Mouse (Mus musculus) midbrain, embryonic 12.5 days (tissue): ENCODE data around the gene Setd3. TPM values are rescaled to one million over a fixed set of nuclear protein-coding genes. Genes with fewer than 3 reads are reported as not detected.

Experiments
- ATAC-seq: fragments of 200-750 bp; cut with Nextera tagmentation; 2 replicates; pipeline ENCODE4 v1.8.0; 2017; ENCODE audit warnings: low read depth, moderate TSS enrichment, moderate library complexity; ENCODE audit not compliant: low FRiP score
- H3K27ac ChIP-seq: fragments of 300-500 bp; sonication (generic); replicated peaks from 2 replicates; pipeline ENCODE4 v1.5.1; 2016; ENCODE audit warnings: mild to moderate bottlenecking
- H3K27me3 ChIP-seq: fragments of 300-500 bp; sonication (generic); 2 replicates; pipeline ENCODE4 v1.6.1; 2016; ENCODE audit warnings: mild to moderate bottlenecking
- H3K36me3 ChIP-seq: fragments of 300-500 bp; sonication (generic); 2 replicates; pipeline ENCODE4 v1.6.1; 2016
- H3K4me1 ChIP-seq: fragments of 300-500 bp; sonication (generic); 2 replicates; pipeline ENCODE4 v1.6.1; 2016
- H3K4me2 ChIP-seq: fragments of 300-500 bp; sonication (generic); replicated peaks from 2 replicates; pipeline ENCODE4 v1.6.1; 2016; ENCODE audit warnings: mild to moderate bottlenecking, moderate library complexity
- H3K4me3 ChIP-seq: fragments of 300-500 bp; sonication (generic); 2 replicates; pipeline ENCODE4 v1.5.1; 2016; ENCODE audit warnings: mild to moderate bottlenecking
- H3K9ac ChIP-seq: fragments of 300-500 bp; sonication (generic); replicated peaks from 2 replicates; pipeline ENCODE4 v1.6.1; 2016; ENCODE audit warnings: mild to moderate bottlenecking, moderate library complexity
- H3K9me3 ChIP-seq: fragments of 300-500 bp; sonication (generic); 2 replicates; pipeline ENCODE4 v1.6.1; 2016; ENCODE audit warnings: mild to moderate bottlenecking
- WGBS: fragments of 180-500 bp; shearing (Covaris S2); methylation state at CpG from one replicate; pipeline ENCODE4 v1.1.7; 2016; 5-methylcytosine and 5-hydroxymethylcytosine counted together
- polyA plus RNA-seq: library from polyadenylated mRNA; unstranded; fragments of >200 nt; fragmentation: Nextera tagmentation; extraction: Ambion mirVana; gene quantifications from 2 replicates; pipeline ENCODE4 v1.2.1, GENCODE M21; 2016

The Setd3 gene
- polyA plus RNA-seq, 1 experiment from 2014 or later: 97.7 TPM

DNA sequence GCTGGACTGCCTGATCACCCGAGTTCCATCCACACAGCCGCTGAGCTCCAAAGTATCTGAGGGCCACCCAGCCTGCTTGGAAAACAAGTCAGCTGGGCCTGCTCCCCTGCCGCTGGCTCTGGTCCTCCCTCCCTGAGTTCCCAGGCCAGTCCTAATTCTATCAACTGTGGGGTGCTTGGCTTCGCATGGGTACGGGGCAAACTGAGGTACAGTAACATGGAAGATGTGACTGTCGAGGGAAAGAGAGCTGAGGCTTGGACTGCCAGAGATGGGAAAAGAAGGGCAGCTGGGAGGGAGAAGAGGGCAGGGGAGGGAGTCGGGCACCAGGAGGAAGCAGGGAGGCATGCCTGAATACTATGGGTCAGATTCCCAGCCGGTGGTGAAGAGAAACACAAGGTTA lies 78.9 kb downstream of the Setd3 start:
- H3K4me2 ChIP-seq: no peak overlapping the region
- no peak overlapping the region for H3K27ac ChIP-seq
- H3K4me1 ChIP-seq: no peaks in the 10 kb centered on the region
- H3K36me3 ChIP-seq: peaks cover 2% of the 10 kb centered on the region; the same call in 1 of the 2 replicates
- no peak for ATAC-seq
- H3K9me3 ChIP-seq: no peaks in the 10 kb centered on the region
- no peak overlapping the region for H3K9ac ChIP-seq
- WGBS: 81% methylated on average over 8 of the region's 8 CpGs
- no peak overlapping the region for H3K4me3 ChIP-seq
- no peaks in the 10 kb centered on the region for H3K27me3 ChIP-seq

DNA sequence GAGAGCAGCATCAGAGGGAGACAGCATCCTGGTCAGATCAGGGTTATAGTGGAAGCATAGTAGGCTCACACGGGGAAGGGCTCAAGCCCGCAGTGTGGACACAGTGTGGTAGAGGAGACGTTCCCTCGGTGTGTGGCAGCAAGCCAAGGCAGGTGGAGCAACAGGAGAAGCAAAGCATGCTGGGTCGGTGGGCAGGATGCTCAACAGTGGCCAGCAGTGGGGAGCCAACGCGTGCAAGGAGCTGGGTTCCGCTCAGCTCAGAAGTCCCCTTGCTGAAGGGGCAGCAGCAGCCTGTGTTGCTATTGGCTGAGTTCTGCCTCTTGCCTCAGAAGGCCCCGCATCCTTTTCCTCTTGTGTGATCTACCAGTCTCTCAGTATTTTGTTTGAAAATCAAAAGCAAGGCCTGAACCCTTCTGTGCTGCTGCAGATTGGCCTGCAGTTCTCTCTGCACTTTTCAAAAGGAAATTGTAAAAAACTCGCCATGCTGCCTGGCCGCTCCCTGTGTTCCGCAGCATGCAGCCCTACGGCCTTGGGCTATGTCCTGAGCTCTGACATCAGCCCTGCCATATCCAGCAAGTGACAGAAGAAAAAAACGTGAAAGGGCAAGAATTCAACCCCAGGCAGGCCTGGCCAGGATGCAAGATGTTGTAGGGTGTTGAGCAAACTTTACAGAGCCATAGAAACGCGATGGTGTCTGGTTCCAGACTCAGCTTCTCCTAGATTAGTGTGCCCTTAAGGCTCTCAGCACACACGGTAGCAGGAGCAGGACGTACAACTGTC lies 80.7 kb downstream of the Setd3 start:
- Histone ChIP-seq H3K4me1 (no peaks in the 10 kb centered on the region), H3K4me3 (no peak overlapping the region), H3K27me3 (no peaks in the 10 kb centered on the region), H3K27ac (no peak overlapping the region), H3K36me3 (no peaks in the 10 kb centered on the region), H3K4me2 (no peak overlapping the region), H3K9me3 (no peaks in the 10 kb centered on the region), H3K9ac (no peak overlapping the region)
- ATAC-seq: no peak
- 74% methylated on average over 18 of the region's 18 CpGs for WGBS

- Histone ChIP-seq H3K36me3 (no peaks in the 10 kb centered on the region), H3K27me3 (no peaks in the 10 kb centered on the region), H3K4me1 (no peaks in the 10 kb centered on the region), H3K27ac (no peak overlapping the region), H3K4me2 (no peak overlapping the region), H3K4me3 (no peak overlapping the region), H3K9ac (no peak overlapping the region), H3K9me3 (no peaks in the 10 kb centered on the region)
- 96% methylated on average over 8 of the region's 8 CpGs for WGBS
- ATAC-seq: no peak
These were observed 81.5 kb downstream of the Setd3 start for GRCm38 (mm10) chr12:108097643-108098042.

- Histone ChIP-seq H3K36me3 (no peaks in the 10 kb centered on the region), H3K4me1 (no peaks in the 10 kb centered on the region), H3K27me3 (no peaks in the 10 kb centered on the region), H3K27ac (no peak overlapping the region), H3K9ac (no peak overlapping the region), H3K9me3 (no peaks in the 10 kb centered on the region), H3K4me2 (no peak overlapping the region), H3K4me3 (no peak overlapping the region)
- WGBS: 72% methylated on average over 9 of the region's 9 CpGs
- no peak for ATAC-seq
These were observed 90.9 kb downstream of the Setd3 start for GRCm38 (mm10) chr12:108088253-108088652.

DNA sequence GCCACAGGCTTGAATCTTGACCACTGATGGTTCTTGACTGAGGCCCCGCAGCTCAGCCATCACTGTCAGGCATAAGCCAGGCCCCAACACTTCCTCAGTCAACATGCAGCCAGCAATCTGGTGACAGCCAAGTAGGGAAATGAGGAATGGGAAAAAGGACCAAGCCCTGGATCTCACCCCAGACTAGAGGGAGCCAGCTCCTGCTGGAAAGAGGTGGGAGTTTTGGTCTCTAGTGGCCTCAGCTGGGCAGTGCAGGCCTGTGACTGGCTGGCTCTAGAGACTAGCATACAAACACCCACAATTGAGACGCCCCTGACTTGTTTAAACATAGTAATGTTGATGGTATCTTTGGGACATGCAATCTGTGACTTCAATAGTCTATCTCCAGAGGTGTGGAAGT lies 91.6 kb downstream of the Setd3 start:
- WGBS: 76% methylated on average over 2 of the region's 2 CpGs
- H3K27ac ChIP-seq: no peak overlapping the region
- no peak overlapping the region for H3K4me3 ChIP-seq

DNA sequence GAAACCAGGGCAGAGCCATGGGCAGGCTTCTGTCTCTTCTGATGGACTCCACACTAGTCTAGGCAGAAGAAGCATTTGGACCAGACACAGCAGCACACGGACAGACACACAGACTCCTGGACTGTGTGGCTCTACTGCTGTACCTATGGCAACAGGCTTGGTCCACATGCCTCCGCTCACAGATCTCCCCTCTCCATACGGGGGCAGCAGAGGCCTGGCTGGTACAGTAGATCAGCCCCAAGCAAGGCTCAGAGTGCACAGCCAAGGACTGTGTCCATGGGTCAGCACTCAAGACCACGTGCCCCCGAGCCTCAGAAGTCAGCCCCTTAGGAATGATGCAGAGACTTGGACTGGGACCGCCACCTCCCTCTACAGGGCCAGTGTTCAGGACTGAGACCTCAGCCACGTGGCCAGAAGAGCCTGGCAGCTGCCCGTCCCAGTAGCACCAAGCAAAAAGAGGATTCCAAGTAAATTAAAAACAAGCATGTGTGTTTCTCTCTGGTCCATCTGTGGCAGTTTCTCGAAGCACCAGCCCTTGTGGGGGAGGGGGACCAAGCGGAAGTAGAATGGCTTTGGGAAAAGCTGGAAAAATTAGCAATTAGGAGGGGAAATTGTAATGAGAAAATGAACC lies 100.9 kb downstream of the Setd3 start:
- H3K36me3 ChIP-seq: no peaks in the 10 kb centered on the region
- no peak overlapping the region for H3K4me3 ChIP-seq
- H3K27me3 ChIP-seq: no peaks in the 10 kb centered on the region
- H3K9ac ChIP-seq: no peak overlapping the region
- ATAC-seq: no peak
- no peaks in the 10 kb centered on the region for H3K4me1 ChIP-seq
- no peak overlapping the region for H3K4me2 ChIP-seq
- no peak overlapping the region for H3K27ac ChIP-seq
- no peaks in the 10 kb centered on the region for H3K9me3 ChIP-seq
- 78% methylated on average over 10 of the region's 10 CpGs for WGBS

More for the DNA sequence above, 91.6 kb downstream of the Setd3 start:
- Histone ChIP-seq H3K36me3 (no peaks in the 10 kb centered on the region), H3K9ac (no peak overlapping the region), H3K9me3 (no peaks in the 10 kb centered on the region), H3K27me3 (no peaks in the 10 kb centered on the region), H3K4me1 (no peaks in the 10 kb centered on the region), H3K4me2 (no peak overlapping the region)
- ATAC-seq: no peak

DNA sequence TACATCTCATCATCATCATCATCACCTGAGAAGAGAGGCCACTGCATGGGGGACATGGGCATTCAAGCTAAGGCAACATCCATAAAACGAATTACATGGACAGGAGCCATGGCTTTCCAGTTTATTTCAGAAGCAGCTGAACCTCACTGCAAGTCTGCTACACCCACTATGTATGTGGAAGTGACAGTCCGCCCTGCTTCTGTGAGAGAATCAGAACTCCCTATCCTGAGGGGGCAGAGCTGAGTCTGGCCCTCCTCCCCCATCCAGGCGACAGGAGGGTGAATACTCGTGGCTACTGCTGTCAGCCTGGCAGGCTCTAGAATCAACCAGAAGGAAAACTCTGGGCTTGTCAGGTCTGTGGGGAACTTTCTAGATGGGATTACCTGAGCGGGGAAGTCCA lies 106.2 kb downstream of the Setd3 start:
- H3K4me3 ChIP-seq: no peak overlapping the region
- H3K4me2 ChIP-seq: no peak overlapping the region
- H3K4me1 ChIP-seq: no peaks in the 10 kb centered on the region
- H3K36me3 ChIP-seq: no peaks in the 10 kb centered on the region
- no peak overlapping the region for H3K27ac ChIP-seq
- 73% methylated on average over 5 of the region's 5 CpGs for WGBS
- no peak overlapping the region for H3K9ac ChIP-seq
- H3K27me3 ChIP-seq: no peaks in the 10 kb centered on the region
- H3K9me3 ChIP-seq: no peaks in the 10 kb centered on the region
- ATAC-seq: no peak

- H3K4me2 ChIP-seq: no peak overlapping the region
- no peak for ATAC-seq
- no peaks in the 10 kb centered on the region for H3K9me3 ChIP-seq
- WGBS: 77% methylated on average over 21 of the region's 21 CpGs
- no peaks in the 10 kb centered on the region for H3K4me1 ChIP-seq
- H3K27me3 ChIP-seq: no peaks in the 10 kb centered on the region
- H3K36me3 ChIP-seq: no peaks in the 10 kb centered on the region
- no peak overlapping the region for H3K9ac ChIP-seq
- H3K4me3 ChIP-seq: no peak overlapping the region
- no peak overlapping the region for H3K27ac ChIP-seq
These were observed 108.1 kb downstream of the Setd3 start for GRCm38 (mm10) chr12:108070685-108071662.

DNA sequence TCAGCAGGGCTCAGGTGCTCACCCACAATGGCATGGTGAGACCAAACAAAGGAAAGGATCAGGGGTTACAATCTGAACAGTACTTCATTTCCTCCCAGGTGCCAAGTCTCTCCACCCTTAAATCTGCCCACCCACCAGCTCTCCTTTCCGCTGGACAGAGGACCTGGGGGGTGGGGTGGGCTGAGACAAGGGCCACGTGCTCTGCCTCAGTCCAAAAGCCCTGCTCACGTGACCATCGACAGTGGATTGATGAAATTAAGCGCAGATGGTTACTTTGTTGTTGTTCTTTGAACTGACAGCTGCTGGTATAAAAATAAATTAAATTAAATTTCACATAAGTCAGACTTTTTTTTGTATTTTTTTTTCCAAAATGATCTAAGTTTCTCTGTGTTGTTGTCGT lies 109.6 kb downstream of the Setd3 start:
- no peak overlapping the region for H3K27ac ChIP-seq
- no peaks in the 10 kb centered on the region for H3K27me3 ChIP-seq
- H3K4me2 ChIP-seq: no peak overlapping the region
- H3K9me3 ChIP-seq: no peaks in the 10 kb centered on the region
- H3K4me3 ChIP-seq: no peak overlapping the region
- no peak for ATAC-seq
- H3K4me1 ChIP-seq: no peaks in the 10 kb centered on the region; the same call in 1 of the 2 replicates
- WGBS: 68% methylated on average over 6 of the region's 6 CpGs
- no peak overlapping the region for H3K9ac ChIP-seq
- H3K36me3 ChIP-seq: no peaks in the 10 kb centered on the region

DNA sequence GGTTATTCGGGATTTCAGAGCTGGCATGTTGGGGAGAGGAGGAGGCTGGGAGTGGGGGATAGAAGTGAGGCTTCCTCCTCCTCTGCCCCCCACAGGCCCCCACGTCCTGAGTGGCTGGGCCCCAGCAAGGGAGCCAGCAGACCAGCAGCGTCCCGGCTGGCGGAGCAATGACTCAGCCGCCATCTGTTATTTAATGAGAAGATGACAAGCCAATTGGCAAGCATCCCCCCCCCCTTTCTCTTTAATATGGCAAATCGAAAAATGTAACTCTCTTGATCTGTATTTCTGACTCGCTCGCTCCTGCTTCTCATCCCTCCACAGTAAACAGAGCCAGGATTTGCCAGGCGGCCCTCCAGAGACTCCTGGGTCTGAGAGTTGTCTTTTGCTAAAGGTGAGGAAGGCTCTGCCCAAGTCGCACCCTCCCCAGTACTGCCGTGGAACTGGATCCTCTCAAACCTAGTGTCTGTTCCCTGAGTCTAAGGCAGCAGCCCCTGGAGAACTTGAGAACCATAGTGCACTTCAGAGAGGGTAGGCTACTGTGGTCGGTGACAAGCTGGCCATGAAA lies 111.2 kb downstream of the Setd3 start:
- Histone ChIP-seq H3K4me2 (no peak overlapping the region), H3K27ac (no peak overlapping the region), H3K4me3 (no peak overlapping the region), H3K27me3 (no peaks in the 10 kb centered on the region), H3K4me1 (peaks cover 6% of the 10 kb centered on the region), H3K9me3 (no peaks in the 10 kb centered on the region), H3K36me3 (no peaks in the 10 kb centered on the region), H3K9ac (no peak overlapping the region)
- ATAC-seq: no peak
- 81% methylated on average over 13 of the region's 13 CpGs for WGBS

GRCm38 (mm10) chr12:108067231-108067630 lies 111.9 kb downstream of the Setd3 start:
- no peaks in the 10 kb centered on the region for H3K27me3 ChIP-seq
- no peaks in the 10 kb centered on the region for H3K9me3 ChIP-seq
- H3K36me3 ChIP-seq: no peaks in the 10 kb centered on the region
- no peak for ATAC-seq
- no peak overlapping the region for H3K4me3 ChIP-seq
- H3K4me2 ChIP-seq: no peak overlapping the region
- 85% methylated on average over 3 of the region's 3 CpGs for WGBS
- no peak overlapping the region for H3K9ac ChIP-seq
- H3K4me1 ChIP-seq: peaks cover 6% of the 10 kb centered on the region
- H3K27ac ChIP-seq: no peak overlapping the region
